Mouse (Mus musculus) embryonic facial prominence, embryonic 11.5 days (tissue): Measurements from ENCODE around the gene Mrm1. TPM values are rescaled to one million over a fixed set of nuclear protein-coding genes. Genes with fewer than 3 reads are reported as not detected.

Experiments used
- ATAC-seq: fragments of 200-750 bp; cut with Nextera tagmentation; replicated peaks from 2 replicates; pipeline ENCODE4 v1.8.0; 2017; ENCODE audit warnings: low read depth; ENCODE audit not compliant: insufficient number of reproducible peaks, low FRiP score, low TSS enrichment
- DNase-seq: peaks from one replicate; pipeline ENCODE4 v3.0.0-alpha.2; 2015; ENCODE audit warnings: low spot score
- H3K27ac ChIP-seq: fragments of 300-500 bp; sonication (generic); replicated peaks from 2 replicates; pipeline ENCODE4 v1.5.1; 2014; ENCODE audit warnings: mild to moderate bottlenecking, low read depth, low read length, control low read depth
- H3K27me3 ChIP-seq: fragments of 300-500 bp; sonication (generic); 2 replicates; pipeline ENCODE4 v1.6.1; 2014; ENCODE audit warnings: mild to moderate bottlenecking, low read length, moderate library complexity, mixed read lengths; ENCODE audit not compliant: control insufficient read depth, insufficient read depth
- H3K36me3 ChIP-seq: fragments of 300-500 bp; sonication (generic); replicated peaks from 2 replicates; pipeline ENCODE4 v1.6.1; 2014; ENCODE audit warnings: low read depth, mild to moderate bottlenecking, low read length, moderate library complexity, mixed read lengths; ENCODE audit not compliant: control insufficient read depth, insufficient read depth
- H3K4me1 ChIP-seq: fragments of 300-500 bp; sonication (generic); 2 replicates; pipeline ENCODE4 v1.6.1; 2014; ENCODE audit warnings: low read length, mixed read lengths; ENCODE audit not compliant: control insufficient read depth, insufficient read depth
- H3K4me2 ChIP-seq: fragments of 300-500 bp; sonication (generic); 2 replicates; pipeline ENCODE4 v1.6.1; 2014; ENCODE audit warnings: low read depth, mild to moderate bottlenecking, control low read depth, low read length, moderate library complexity
- H3K4me3 ChIP-seq: fragments of 300-500 bp; sonication (generic); 2 replicates; pipeline ENCODE4 v1.5.1; 2014; ENCODE audit warnings: low read depth, low read length, control low read depth
- H3K9ac ChIP-seq: fragments of 300-500 bp; sonication (generic); replicated peaks from 2 replicates; pipeline ENCODE4 v1.6.1; 2014; ENCODE audit warnings: mild to moderate bottlenecking, control low read depth, low read length
- H3K9me3 ChIP-seq: fragments of 300-500 bp; sonication (generic); replicated peaks from 2 replicates; pipeline ENCODE4 v1.6.1; 2016; ENCODE audit warnings: mild to moderate bottlenecking, low read length, inconsistent platforms, mixed read lengths; ENCODE audit not compliant: control insufficient read depth
- WGBS: fragments of 180-500 bp; shearing (Covaris S2); extraction: QIAGEN DNeasy Blood & Tissue Kit; methylation state at CpG from one replicate; pipeline ENCODE4 v1.1.7; 2014; 5-methylcytosine and 5-hydroxymethylcytosine counted together
- polyA plus RNA-seq: library from polyadenylated mRNA; unstranded; fragments of >200 nt; fragmentation: Nextera tagmentation; extraction: Ambion mirVana; gene quantifications from 2 replicates; pipeline ENCODE4 v1.2.1, GENCODE M21; 2014

Mrm1 gene
- polyA plus RNA-seq = 7.6 and 9.9 TPM in 2 replicates

- DNase-seq = peak; percentile 93
- H3K4me2 ChIP-seq = peak within 1 kb of the TSS; percentile 88
- peak; percentile 76 for ATAC-seq
- H3K27ac ChIP-seq = no peak within 1 kb of the TSS
- H3K36me3 ChIP-seq = no peaks in the 10 kb centered on the region
- H3K9me3 ChIP-seq = no peaks in the 10 kb centered on the region
- H3K9ac ChIP-seq = peak within 1 kb of the TSS; percentile 68
- under 1% methylated on average over 54 of the region's 55 CpGs for WGBS
- peak within 1 kb of the TSS; percentile 62 for H3K4me3 ChIP-seq
- 0 out of 2 replicates have a peak, but pooled peaks cover 2% of the 10 kb centered on the region for H3K4me1 ChIP-seq
- no peaks in the 10 kb centered on the region for H3K27me3 ChIP-seq
These were observed at the start of gene Mrm1 for GRCm38 (mm10) chr11:84818961-84819692. Mrm1 (minus strand) TSS chr11:84819515.

DNA sequence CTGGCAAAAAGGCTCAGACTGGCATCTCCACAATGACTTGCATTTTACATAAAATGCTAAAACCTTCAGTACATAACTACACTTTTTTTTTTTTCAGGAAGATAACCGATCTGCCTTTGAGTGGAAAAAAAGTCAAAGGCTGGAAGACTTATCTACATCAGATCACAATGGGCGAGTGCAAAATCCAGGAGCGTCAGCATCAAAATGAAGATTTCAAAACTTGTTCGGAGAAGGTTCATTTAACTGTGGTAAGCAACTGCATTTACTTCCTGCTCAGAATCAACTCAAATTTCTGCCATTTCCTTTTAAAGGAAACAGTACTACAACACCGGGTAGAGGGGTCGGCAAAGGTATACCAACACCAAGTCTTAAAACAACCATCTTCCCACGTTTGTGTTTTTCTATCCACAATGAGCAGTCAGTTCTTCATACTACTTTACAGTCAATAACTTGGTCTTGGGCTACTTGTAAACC lies 49.5 kb upstream of the Mrm1 start:
- H3K27me3 ChIP-seq = no peaks in the 10 kb centered on the region
- H3K4me2 ChIP-seq = peak overlapping the region; percentile 84
- no peak for ATAC-seq
- no peaks in the 10 kb centered on the region for H3K9me3 ChIP-seq
- H3K4me1 ChIP-seq = no peaks in the 10 kb centered on the region
- H3K4me3 ChIP-seq = peak overlapping the region; percentile 81
- H3K27ac ChIP-seq = no peak overlapping the region
- whole genome bisulfite sequencing = 17% methylated on average over 7 of the region's 7 CpGs
- H3K9ac ChIP-seq = peak overlapping the region; percentile 92
- no peaks in the 10 kb centered on the region for H3K36me3 ChIP-seq
- DNase-seq = no peak

- Histone ChIP-seq H3K27me3 (no peaks in the 10 kb centered on the region), H3K4me1 (no peaks in the 10 kb centered on the region), H3K4me2 (no peak overlapping the region), H3K9me3 (no peaks in the 10 kb centered on the region), H3K4me3 (no peak overlapping the region), H3K27ac (no peak overlapping the region), H3K9ac (no peak overlapping the region), H3K36me3 (no peaks in the 10 kb centered on the region)
- ATAC-seq = no peak
- WGBS = 95% methylated on average over 2 of the region's 2 CpGs
- no peak for DNase-seq
These were observed 48.3 kb upstream of the Mrm1 start for GRCm38 (mm10) chr11:84867586-84867985.

- no peak overlapping the region for H3K4me3 ChIP-seq
- H3K9ac ChIP-seq = no peak overlapping the region
- H3K4me1 ChIP-seq = no peaks in the 10 kb centered on the region
- H3K9me3 ChIP-seq = no peaks in the 10 kb centered on the region
- no peaks in the 10 kb centered on the region for H3K27me3 ChIP-seq
- 56% methylated on average over 2 of the region's 2 CpGs for WGBS
- 0 out of 2 replicates have a peak, but pooled peaks cover 2% of the 10 kb centered on the region for H3K36me3 ChIP-seq
- ATAC-seq = no peak
- no peak for DNase-seq
- no peak overlapping the region for H3K4me2 ChIP-seq
- no peak overlapping the region for H3K27ac ChIP-seq
These were observed 46.0 kb upstream of the Mrm1 start for GRCm38 (mm10) chr11:84865268-84865667.

- Histone ChIP-seq H3K4me3 (no peak overlapping the region), H3K36me3 (peaks cover 5% of the 10 kb centered on the region)
These were observed 36.0 kb upstream of the Mrm1 start for GRCm38 (mm10) chr11:84855285-84855684.

GRCm38 (mm10) chr11:84847475-84848090 lies 28.3 kb upstream of the Mrm1 start:
- no peaks in the 10 kb centered on the region for H3K27me3 ChIP-seq
- 89% methylated on average over 7 of the region's 7 CpGs for WGBS
- no peaks in the 10 kb centered on the region; the same call in 1 of the 2 replicates for H3K36me3 ChIP-seq
- no peak overlapping the region for H3K4me2 ChIP-seq
- no peaks in the 10 kb centered on the region for H3K9me3 ChIP-seq
- no peak overlapping the region for H3K9ac ChIP-seq
- no peak overlapping the region for H3K27ac ChIP-seq
- ATAC-seq = no peak
- H3K4me1 ChIP-seq = no peaks in the 10 kb centered on the region
- H3K4me3 ChIP-seq = no peak overlapping the region
- DNase-seq = no peak

More at GRCm38 (mm10) chr11:84855285-84855684, 36.0 kb upstream of the Mrm1 start:
- Histone ChIP-seq H3K4me2 (no peak overlapping the region), H3K27ac (no peak overlapping the region), H3K4me1 (no peaks in the 10 kb centered on the region), H3K27me3 (no peaks in the 10 kb centered on the region), H3K9me3 (no peaks in the 10 kb centered on the region), H3K9ac (no peak overlapping the region)
- DNase-seq (no peak), ATAC-seq (no peak)
- 91% methylated on average over 6 of the region's 6 CpGs for WGBS

- Histone ChIP-seq H3K9ac (no peak overlapping the region), H3K4me3 (no peak overlapping the region), H3K27me3 (no peaks in the 10 kb centered on the region), H3K4me2 (no peak overlapping the region), H3K4me1 (no peaks in the 10 kb centered on the region), H3K27ac (no peak overlapping the region), H3K9me3 (no peaks in the 10 kb centered on the region), H3K36me3 (no peaks in the 10 kb centered on the region; the same call in 1 of the 2 replicates)
- no peak for ATAC-seq
- DNase-seq = no peak
- 95% methylated on average over 15 of the region's 15 CpGs for WGBS
These were observed 27.6 kb upstream of the Mrm1 start for GRCm38 (mm10) chr11:84846741-84847474.
